Mouse (Mus musculus): ENCODE measurements at regions not wholly inside any gene's neighbourhood (a gene's known extent, or its start where the extent isn't known, plus 50 kb on each side); places are given as distances from the start of the nearest gene placed in this dataset.
A peak's percentile ranks its signal among the peaks of the same experiment; 100 is the strongest.

DNA sequence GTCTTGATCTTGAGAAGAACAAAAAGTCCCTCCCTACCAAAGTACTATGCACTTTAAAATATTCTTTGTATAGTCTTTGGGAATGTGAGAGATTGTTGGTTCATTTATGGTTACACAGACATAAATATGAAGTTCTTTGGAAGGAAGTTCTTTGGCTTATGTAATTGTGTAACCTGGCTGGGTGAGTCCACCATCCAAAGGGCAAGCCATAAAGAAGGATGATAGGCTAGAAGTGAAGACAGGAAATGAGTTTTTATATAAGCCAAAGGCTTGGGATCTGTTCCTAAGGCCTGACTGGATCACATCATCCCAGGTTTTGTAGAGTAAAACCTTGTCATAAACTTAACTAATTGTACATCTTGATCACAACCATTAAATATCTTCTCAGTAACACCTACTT lies 65.0 kb upstream of the Hif1a start:
- no peak for ATAC-seq (ENCODE audit: insufficient read depth, low read depth)

DNA sequence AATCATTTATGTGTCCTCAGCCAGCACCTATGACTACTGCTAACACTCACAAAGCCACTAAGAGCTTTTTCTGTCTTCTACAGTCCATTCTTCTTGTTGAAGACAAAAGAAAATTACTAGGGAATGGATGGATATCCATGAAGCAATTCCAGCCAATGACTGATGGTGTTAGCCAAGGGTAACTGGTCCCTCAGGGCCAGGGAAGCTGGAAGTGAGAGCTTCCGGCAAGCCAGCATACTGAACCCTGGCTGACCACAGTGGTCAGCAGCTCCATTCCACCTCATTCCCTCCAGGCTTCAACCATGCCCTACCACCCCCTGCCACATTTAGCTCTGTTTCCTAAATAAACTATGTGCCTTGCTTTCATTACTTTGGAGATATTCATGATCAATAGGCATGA lies 64.1 kb upstream of the Hif1a start:
- whole genome bisulfite sequencing = 76% methylated on average over 1 of the region's 1 CpGs
- TF ChIP-seq CTCF (IDR thresholded peaks at IDR 0.05; ENCODE audit: low read depth) = no peak

More for the DNA sequence above, 65.0 kb upstream of the Hif1a start:
- Histone ChIP-seq H3K36me3 (replicated peaks; ENCODE audit: control insufficient read depth, insufficient read depth, low read length) (no peaks in the 10 kb centered on the region), H3K27me3 (ENCODE audit: control insufficient read depth, insufficient read depth, low read length) (no peaks in the 10 kb centered on the region), H3K4me2 (ENCODE audit: low read depth, low read length) (no peak overlapping the region), H3K9ac (replicated peaks; ENCODE audit: low read depth, low read length) (no peak overlapping the region), H3K9me3 (replicated peaks; ENCODE audit: control insufficient read depth, low read length) (no peaks in the 10 kb centered on the region), H3K4me3 (ENCODE audit: low read depth, low read length) (no peak overlapping the region), H3K4me1 (ENCODE audit: control insufficient read depth, insufficient read depth) (no peaks in the 10 kb centered on the region), H3K27ac (ENCODE audit: low read depth) (no peak overlapping the region)
- TF ChIP-seq EP300 (IDR thresholded peaks at IDR 0.05; ENCODE audit: low read depth) = no peak
- no peak for TF ChIP-seq CTCF (IDR thresholded peaks at IDR 0.05; ENCODE audit: low read depth)
- no peak for DNase-seq (ENCODE audit: low spot score)

DNA sequence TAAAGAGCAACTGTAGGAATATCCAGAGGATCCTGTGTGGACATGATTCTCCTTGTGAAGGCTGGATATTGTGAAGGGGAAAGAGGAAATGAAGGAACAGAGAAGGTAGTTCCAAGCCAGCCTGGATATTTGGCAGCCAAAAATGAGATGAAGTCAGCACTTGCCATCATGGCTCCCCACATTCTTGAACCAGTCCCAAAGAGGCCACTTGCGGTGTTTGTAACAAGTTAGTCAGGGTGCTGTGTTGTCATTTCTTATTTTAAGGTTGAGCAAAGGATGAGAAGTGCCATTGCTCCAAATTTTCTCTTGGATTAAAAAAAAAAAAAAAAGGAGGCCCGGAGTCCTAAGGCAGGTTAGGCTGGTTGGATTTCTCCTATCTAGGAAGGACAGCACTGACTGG lies 63.3 kb upstream of the Hif1a start:
- 64% methylated on average over 2 of the region's 2 CpGs for WGBS
- Histone ChIP-seq H3K9me3 (replicated peaks; ENCODE audit: control insufficient read depth, low read length) (no peaks in the 10 kb centered on the region), H3K36me3 (replicated peaks; ENCODE audit: control insufficient read depth, insufficient read depth, low read length) (no peaks in the 10 kb centered on the region), H3K4me3 (ENCODE audit: low read depth, low read length) (no peak overlapping the region), H3K4me2 (ENCODE audit: low read depth, low read length) (no peak overlapping the region), H3K27ac (ENCODE audit: low read depth) (no peak overlapping the region), H3K4me1 (ENCODE audit: control insufficient read depth, insufficient read depth) (no peaks in the 10 kb centered on the region), H3K27me3 (ENCODE audit: control insufficient read depth, insufficient read depth, low read length) (no peaks in the 10 kb centered on the region), H3K9ac (replicated peaks; ENCODE audit: low read depth, low read length) (no peak overlapping the region)
- TF ChIP-seq CTCF (IDR thresholded peaks at IDR 0.05; ENCODE audit: low read depth) (no peak), EP300 (IDR thresholded peaks at IDR 0.05; ENCODE audit: low read depth) (no peak)
- ATAC-seq (ENCODE audit: insufficient read depth, low read depth) (no peak), DNase-seq (ENCODE audit: low spot score) (no peak)

More for the DNA sequence above, 64.1 kb upstream of the Hif1a start:
- H3K4me1 ChIP-seq (ENCODE audit: control insufficient read depth, insufficient read depth) = no peaks in the 10 kb centered on the region
- H3K27ac ChIP-seq (ENCODE audit: low read depth) = no peak overlapping the region
- no peak overlapping the region for H3K9ac ChIP-seq (replicated peaks; ENCODE audit: low read depth, low read length)
- H3K36me3 ChIP-seq (replicated peaks; ENCODE audit: control insufficient read depth, insufficient read depth, low read length) = no peaks in the 10 kb centered on the region
- H3K27me3 ChIP-seq (ENCODE audit: control insufficient read depth, insufficient read depth, low read length) = no peaks in the 10 kb centered on the region
- no peak for ATAC-seq (ENCODE audit: insufficient read depth, low read depth)
- no peaks in the 10 kb centered on the region for H3K9me3 ChIP-seq (replicated peaks; ENCODE audit: control insufficient read depth, low read length)
- no peak for DNase-seq (ENCODE audit: low spot score)
- H3K4me2 ChIP-seq (ENCODE audit: low read depth, low read length) = no peak overlapping the region
- H3K4me3 ChIP-seq (ENCODE audit: low read depth, low read length) = no peak overlapping the region

DNA sequence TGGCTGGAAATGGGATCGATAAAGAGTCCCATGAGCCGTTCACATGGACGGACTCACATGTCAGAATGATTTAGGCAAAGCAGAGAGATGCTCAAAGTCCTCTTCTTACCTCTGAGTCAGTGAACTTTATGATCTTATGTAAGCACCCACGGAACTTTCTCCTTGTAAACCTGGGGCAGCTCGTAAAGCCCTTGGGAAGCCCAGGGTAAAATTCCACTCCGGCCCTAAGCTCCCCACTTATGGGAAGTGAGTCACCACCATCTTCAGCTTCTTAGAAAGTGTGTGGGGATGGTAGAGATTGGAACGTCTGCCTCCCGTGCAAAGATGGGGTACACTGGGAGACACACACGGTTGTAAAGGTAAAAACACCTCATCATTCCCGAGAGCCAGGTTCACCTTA lies 62.8 kb upstream of the Hif1a start:
- Histone ChIP-seq H3K27me3 (ENCODE audit: control insufficient read depth, insufficient read depth, low read length) (no peaks in the 10 kb centered on the region), H3K27ac (ENCODE audit: low read depth) (no peak overlapping the region), H3K4me2 (ENCODE audit: low read depth, low read length) (no peak overlapping the region), H3K9me3 (replicated peaks; ENCODE audit: control insufficient read depth, low read length) (no peaks in the 10 kb centered on the region), H3K9ac (replicated peaks; ENCODE audit: low read depth, low read length) (no peak overlapping the region), H3K4me3 (ENCODE audit: low read depth, low read length) (no peak overlapping the region), H3K36me3 (replicated peaks; ENCODE audit: control insufficient read depth, insufficient read depth, low read length) (no peaks in the 10 kb centered on the region), H3K4me1 (ENCODE audit: control insufficient read depth, insufficient read depth) (no peaks in the 10 kb centered on the region)
- DNase-seq (ENCODE audit: low spot score) (no peak), ATAC-seq (ENCODE audit: insufficient read depth, low read depth) (no peak)
- no peak for TF ChIP-seq CTCF (IDR thresholded peaks at IDR 0.05; ENCODE audit: low read depth)
- no peak for TF ChIP-seq EP300 (IDR thresholded peaks at IDR 0.05; ENCODE audit: low read depth)
- 88% methylated on average over 10 of the region's 10 CpGs for WGBS

DNA sequence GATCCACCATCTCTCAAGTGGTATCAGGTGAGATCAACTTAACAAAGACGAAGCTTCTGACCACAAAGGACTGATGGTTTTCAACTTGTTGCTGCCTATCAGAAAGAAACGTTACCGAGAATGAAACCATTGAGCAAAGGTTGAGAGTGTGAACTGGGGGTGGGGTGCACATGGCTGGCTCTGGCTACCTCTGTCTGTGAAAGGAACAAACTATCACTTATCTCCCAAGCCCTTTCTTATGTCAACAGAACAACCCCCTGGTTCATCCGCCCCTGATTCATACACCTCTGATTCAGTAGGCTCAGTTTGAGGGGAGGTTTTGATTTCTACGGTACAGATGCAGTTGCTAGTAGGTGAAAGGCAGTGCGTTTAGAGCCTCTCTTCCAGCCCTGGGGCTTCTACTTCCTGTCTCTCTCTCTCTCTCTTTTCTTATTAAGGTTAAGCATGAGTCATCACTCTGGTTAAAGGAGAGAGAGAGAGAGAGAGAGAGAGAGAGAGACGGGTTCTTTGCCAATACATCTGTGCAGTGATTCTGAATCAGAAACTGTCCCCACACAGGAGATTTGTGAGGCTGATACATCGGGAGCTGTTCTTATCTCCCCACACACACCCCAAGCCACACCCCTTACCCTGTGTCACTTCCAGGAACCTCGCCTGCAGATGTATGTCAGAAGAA lies 59.0 kb upstream of the Hif1a start:
- H3K36me3 ChIP-seq (replicated peaks; ENCODE audit: control insufficient read depth, insufficient read depth, low read length) = no peaks in the 10 kb centered on the region
- DNase-seq (ENCODE audit: low spot score) = no peak
- H3K27me3 ChIP-seq (ENCODE audit: control insufficient read depth, insufficient read depth, low read length) = no peaks in the 10 kb centered on the region
- TF ChIP-seq CTCF (IDR thresholded peaks at IDR 0.05; ENCODE audit: low read depth) = no peak
- TF ChIP-seq EP300 (IDR thresholded peaks at IDR 0.05; ENCODE audit: low read depth) = no peak
- ATAC-seq (ENCODE audit: insufficient read depth, low read depth) = no peak
- H3K9me3 ChIP-seq (replicated peaks; ENCODE audit: control insufficient read depth, low read length) = no peaks in the 10 kb centered on the region
- WGBS = 39% methylated on average over 9 of the region's 9 CpGs
- peak overlapping the region; percentile 34 for H3K4me2 ChIP-seq (ENCODE audit: low read depth, low read length)
- H3K27ac ChIP-seq (ENCODE audit: low read depth) = no peak overlapping the region
- H3K4me3 ChIP-seq (ENCODE audit: low read depth, low read length) = no peak overlapping the region
- no peak overlapping the region for H3K9ac ChIP-seq (replicated peaks; ENCODE audit: low read depth, low read length)
- H3K4me1 ChIP-seq (ENCODE audit: control insufficient read depth, insufficient read depth) = peaks cover 3% of the 10 kb centered on the region

DNA sequence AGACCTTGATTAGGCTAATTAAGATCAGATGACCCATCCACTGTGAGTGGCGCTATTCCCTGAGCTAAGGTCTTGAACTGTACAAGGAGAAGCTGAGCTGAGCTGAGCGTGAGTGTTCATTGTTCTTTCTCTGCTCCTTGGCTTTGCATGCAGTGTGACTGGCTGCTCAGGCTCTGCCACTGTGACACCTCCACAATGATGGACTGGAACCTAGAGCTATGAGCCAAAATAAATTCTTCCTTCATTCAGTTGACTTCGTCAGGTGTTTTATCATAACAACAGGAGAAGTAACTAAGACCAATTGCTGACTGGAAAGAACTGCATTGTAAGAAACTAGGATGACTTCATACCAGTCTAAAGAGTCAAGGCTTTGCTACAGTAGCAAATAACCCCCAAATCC lies 56.4 kb upstream of the Hif1a start:
- no peak overlapping the region for H3K4me2 ChIP-seq (ENCODE audit: low read depth, low read length)
- no peak for ATAC-seq (ENCODE audit: insufficient read depth, low read depth)
- no peak overlapping the region for H3K4me3 ChIP-seq (ENCODE audit: low read depth, low read length)
- no peak overlapping the region for H3K9ac ChIP-seq (replicated peaks; ENCODE audit: low read depth, low read length)
- 90% methylated on average over 3 of the region's 3 CpGs for WGBS
- peaks cover 12% of the 10 kb centered on the region for H3K4me1 ChIP-seq (ENCODE audit: control insufficient read depth, insufficient read depth)
- TF ChIP-seq CTCF (IDR thresholded peaks at IDR 0.05; ENCODE audit: low read depth) (no peak), EP300 (IDR thresholded peaks at IDR 0.05; ENCODE audit: low read depth) (no peak)
- no peak overlapping the region for H3K27ac ChIP-seq (ENCODE audit: low read depth)
- no peaks in the 10 kb centered on the region for H3K36me3 ChIP-seq (replicated peaks; ENCODE audit: control insufficient read depth, insufficient read depth, low read length)
- DNase-seq (ENCODE audit: low spot score) = no peak
- no peaks in the 10 kb centered on the region for H3K9me3 ChIP-seq (replicated peaks; ENCODE audit: control insufficient read depth, low read length)
- H3K27me3 ChIP-seq (ENCODE audit: control insufficient read depth, insufficient read depth, low read length) = no peaks in the 10 kb centered on the region

Measured in heart, postnatal 0 days (tissue).